Mouse (Mus musculus): Measurements from ENCODE around the gene Ccdc77. TPM values are rescaled to one million over a fixed set of nuclear protein-coding genes. Genes with fewer than 3 reads are reported as not detected.

Ccdc77 gene
- total and polyA plus RNA-seq, 3 experiments: 18.2 to 25.2 (median 21.0) TPM

DNA sequence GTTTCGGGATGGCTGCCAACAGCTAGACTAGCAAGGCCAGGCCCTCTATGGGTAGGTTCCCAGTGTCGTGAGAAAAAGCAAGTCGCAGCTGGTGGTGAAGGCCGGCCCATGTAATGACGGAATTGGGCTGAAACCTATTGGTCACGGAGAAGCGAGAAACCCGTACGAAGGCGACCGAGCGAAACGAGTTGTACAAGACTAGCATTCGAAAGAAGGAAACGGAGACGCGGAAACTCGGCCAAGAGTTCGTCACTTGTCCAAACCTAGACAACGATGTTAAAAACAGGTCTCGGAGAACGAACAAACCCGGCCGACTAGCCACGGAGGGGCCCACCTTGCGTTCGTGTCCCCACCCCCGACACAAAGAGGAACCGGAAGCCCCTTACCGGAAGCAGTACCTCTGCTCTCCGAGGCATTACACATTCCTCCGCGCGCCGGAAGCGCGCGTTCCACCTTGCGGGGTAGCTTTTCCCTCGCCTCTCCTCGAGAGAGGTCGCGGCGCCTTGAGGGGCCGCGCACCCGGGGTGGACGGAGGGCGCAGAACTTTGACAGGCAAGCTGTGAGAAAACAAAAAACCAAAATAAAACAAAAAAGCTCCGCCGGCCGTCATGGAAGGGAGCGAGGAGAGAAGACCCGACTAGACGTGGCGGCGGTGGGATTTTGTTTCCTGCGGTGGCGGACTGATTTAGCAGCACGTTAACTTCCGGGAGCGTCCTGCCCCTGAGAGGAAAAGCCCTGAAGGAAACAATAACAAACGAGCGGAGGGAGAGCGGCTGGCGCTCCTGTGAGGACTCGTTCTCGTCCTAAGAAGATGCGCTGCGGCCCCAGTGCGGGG lies at the start of gene Ccdc77, which contains the start of gene Kdm5a (continued):
- TF ChIP-seq JUND (conservative IDR thresholded peaks at IDR 0.05; ENCODE audit: low read depth, low read length): no peak

DNA sequence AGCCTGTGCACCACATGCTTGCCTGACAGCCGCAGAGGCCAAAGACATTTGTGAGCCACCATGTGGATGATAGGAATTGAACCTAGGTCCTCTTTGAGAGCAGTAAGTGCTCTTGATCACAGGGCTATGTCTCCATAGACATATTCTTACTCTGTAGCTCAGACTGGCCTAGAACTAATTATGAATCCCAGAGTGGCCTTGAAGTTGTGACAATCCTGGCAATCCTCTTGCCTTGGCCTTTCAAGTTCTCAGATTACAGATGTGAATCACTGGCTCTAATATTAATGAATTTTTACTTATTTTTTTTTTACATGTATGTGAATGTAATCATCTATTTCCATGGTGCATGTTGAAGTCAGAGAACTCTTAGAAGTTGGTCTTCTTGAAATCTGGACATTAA lies 39.8 kb upstream of the Ccdc77 start:
- in situ Hi-C loops (cut with MboI; ENCODE audit: low pct_ligation_motif_present, low pct_unique_long_range_greater_than_20kb, low sequenced_read_pairs): no loop called here
- H3K4me1 ChIP-seq (ENCODE audit: control insufficient read depth in 1 of 2, insufficient read depth in 2 of 2): no peaks in the 10 kb centered on the region
- H3K9ac ChIP-seq (ENCODE audit: insufficient read depth, low read depth): no peak overlapping the region
- H3K4me2 ChIP-seq (ENCODE audit: insufficient read depth, low read depth, poor library complexity, severe bottlenecking): no peak overlapping the region
- dilution Hi-C loops (cut with MboI; ENCODE audit: extremely low pct_ligation_motif_present, extremely low pct_unique_long_range_greater_than_20kb, low sequenced_read_pairs): no loop called here
- peaks cover 28 to 77% of the 10 kb centered on the region in 2 experiments for H3K36me3 ChIP-seq (replicated peaks in 1 of 2; ENCODE audit: control insufficient read depth in 1 of 2, insufficient read depth in 1 of 2, low read length in 1 of 2)
- H3K27ac ChIP-seq (ENCODE audit: insufficient read depth, low read depth): no peak overlapping the region
- H3K4me3 ChIP-seq (replicated peaks in 1 of 3; ENCODE audit: low read depth in 2 of 3, low read length in 2 of 3, poor library complexity in 1 of 3): no peak overlapping the region
- H3K27me3 ChIP-seq (replicated peaks): no peaks in the 10 kb centered on the region
- DNase-seq (ENCODE audit: extremely low read depth): no peak
- H3K9me3 ChIP-seq (replicated peaks; ENCODE audit: low read length): no peaks in the 10 kb centered on the region
- H3K79me2 ChIP-seq (replicated peaks; ENCODE audit: control insufficient read depth, extremely low read depth, insufficient read depth, poor library complexity, severe bottlenecking): no peaks in the 10 kb centered on the region
- TF ChIP-seq TBP (conservative IDR thresholded peaks at IDR 0.05; ENCODE audit: low read depth, low read length) (no peak), ZC3H11A (IDR thresholded peaks at IDR 0.05; ENCODE audit: low read depth, low read length) (no peak), PAX5 (IDR thresholded peaks at IDR 0.05; ENCODE audit: low read length) (no peak), POLR2A (IDR thresholded peaks at IDR 0.05; ENCODE audit: low read depth, low read length) (no peak), USF2 (conservative IDR thresholded peaks at IDR 0.05; ENCODE audit: low read depth, low read length) (no peak), SIN3A (IDR thresholded peaks at IDR 0.05; ENCODE audit: low read length) (no peak), IRF4 (IDR thresholded peaks at IDR 0.05; ENCODE audit: low read depth, low read length) (no peak), MAFK (IDR thresholded peaks at IDR 0.05; ENCODE audit: insufficient replicate concordance, low read length) (no peak), UBTF (IDR thresholded peaks at IDR 0.05; ENCODE audit: low read depth, low read length) (no peak), ZMIZ1 (IDR thresholded peaks at IDR 0.05; ENCODE audit: low read depth, low read length) (no peak), MAX (IDR thresholded peaks at IDR 0.05; ENCODE audit: low read length) (no peak), BHLHE40 (IDR thresholded peaks at IDR 0.05; ENCODE audit: low read depth, low read length) (no peak), USF1 (IDR thresholded peaks at IDR 0.05; ENCODE audit: low read depth, low read length) (no peak)

DNA sequence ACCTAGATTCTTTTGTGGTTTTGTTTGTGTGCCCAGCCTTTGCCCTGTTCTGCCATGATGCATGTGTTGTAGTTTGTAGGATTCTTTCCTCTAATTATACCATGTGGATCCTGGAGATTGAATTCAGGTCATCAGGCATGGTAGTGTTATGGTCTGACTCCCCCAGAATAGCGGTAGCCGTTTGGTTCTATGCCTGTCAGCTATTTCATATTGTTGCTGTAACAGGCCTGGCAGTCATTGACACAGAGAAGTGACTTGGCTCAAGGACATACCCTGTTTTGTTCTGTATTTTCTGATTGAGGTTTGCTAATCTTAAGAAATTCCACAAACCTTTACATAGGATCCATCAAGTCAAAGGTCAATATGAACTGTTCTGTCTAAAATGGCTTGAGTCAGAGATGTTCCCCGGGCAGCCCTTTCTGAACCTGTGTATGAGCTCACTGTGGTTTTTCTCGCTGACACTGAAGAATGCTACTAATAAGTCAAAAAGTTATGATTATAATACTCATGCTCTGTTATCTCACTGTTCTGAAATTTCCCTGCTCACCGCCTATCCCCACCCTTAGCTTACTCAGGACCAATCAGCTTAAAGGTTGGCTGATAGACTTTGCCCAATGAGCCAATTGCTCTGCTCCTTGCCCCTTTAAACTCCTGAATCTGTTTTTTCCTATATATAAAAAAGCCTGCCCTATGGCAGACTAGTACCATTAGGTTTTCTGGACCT lies 31.6 kb upstream of the Ccdc77 start:
- H3K4me3 ChIP-seq (replicated peaks in 1 of 3; ENCODE audit: low read depth in 2 of 3, low read length in 2 of 3, poor library complexity in 1 of 3): no peak overlapping the region
- H3K4me2 ChIP-seq (ENCODE audit: insufficient read depth, low read depth, poor library complexity, severe bottlenecking): no peak overlapping the region
- H3K4me1 ChIP-seq (ENCODE audit: control insufficient read depth in 1 of 2, insufficient read depth in 2 of 2): no peaks in the 10 kb centered on the region
- TF ChIP-seq ZNF384 (IDR thresholded peaks at IDR 0.05; ENCODE audit: low read depth, low read length) (no peak), HCFC1 (IDR thresholded peaks at IDR 0.05; ENCODE audit: low read depth, low read length) (no peak), MAZ (IDR thresholded peaks at IDR 0.05; ENCODE audit: low read depth, low read length) (no peak), MEF2A (IDR thresholded peaks at IDR 0.05; ENCODE audit: borderline replicate concordance, low read depth, low read length) (no peak), JUN (IDR thresholded peaks at IDR 0.05; ENCODE audit: insufficient read depth, low read depth, low read length) (no peak), ETS1 (conservative IDR thresholded peaks at IDR 0.05; ENCODE audit: low read depth, low read length) (no peak)
- H3K9ac ChIP-seq (ENCODE audit: insufficient read depth, low read depth): no peak overlapping the region
- peaks cover 46 to 77% of the 10 kb centered on the region in 2 experiments for H3K36me3 ChIP-seq (replicated peaks in 1 of 2; ENCODE audit: control insufficient read depth in 1 of 2, insufficient read depth in 1 of 2, low read length in 1 of 2)
- DNase-seq (ENCODE audit: extremely low read depth): no peak
- dilution Hi-C loops (cut with MboI; ENCODE audit: extremely low pct_ligation_motif_present, extremely low pct_unique_long_range_greater_than_20kb, low sequenced_read_pairs): no loop called here
- H3K27ac ChIP-seq (ENCODE audit: insufficient read depth, low read depth): no peak overlapping the region
- H3K27me3 ChIP-seq (replicated peaks): no peaks in the 10 kb centered on the region
- peaks cover 9% of the 10 kb centered on the region; the same call in 1 of the 2 replicates for H3K79me2 ChIP-seq (replicated peaks; ENCODE audit: control insufficient read depth, extremely low read depth, insufficient read depth, poor library complexity, severe bottlenecking)
- in situ Hi-C loops (cut with MboI; ENCODE audit: low pct_ligation_motif_present, low pct_unique_long_range_greater_than_20kb, low sequenced_read_pairs): no loop called here
- no peaks in the 10 kb centered on the region for H3K9me3 ChIP-seq (replicated peaks; ENCODE audit: low read length)
